Mouse (Mus musculus) lung, postnatal 0 days (tissue): ENCODE data around the gene Cirbp.

Source experiments
- CTCF ChIP-seq: IDR thresholded peaks from 2 replicates; pipeline ENCODE4 v1.5.1; 2016; ENCODE audit warnings: antibody characterized with exemption, mild to moderate bottlenecking
- EP300 ChIP-seq: IDR thresholded peaks from 2 replicates; pipeline ENCODE4 v1.6.1; 2016; ENCODE audit warnings: antibody characterized with exemption, mild to moderate bottlenecking, control low read depth

DNA sequence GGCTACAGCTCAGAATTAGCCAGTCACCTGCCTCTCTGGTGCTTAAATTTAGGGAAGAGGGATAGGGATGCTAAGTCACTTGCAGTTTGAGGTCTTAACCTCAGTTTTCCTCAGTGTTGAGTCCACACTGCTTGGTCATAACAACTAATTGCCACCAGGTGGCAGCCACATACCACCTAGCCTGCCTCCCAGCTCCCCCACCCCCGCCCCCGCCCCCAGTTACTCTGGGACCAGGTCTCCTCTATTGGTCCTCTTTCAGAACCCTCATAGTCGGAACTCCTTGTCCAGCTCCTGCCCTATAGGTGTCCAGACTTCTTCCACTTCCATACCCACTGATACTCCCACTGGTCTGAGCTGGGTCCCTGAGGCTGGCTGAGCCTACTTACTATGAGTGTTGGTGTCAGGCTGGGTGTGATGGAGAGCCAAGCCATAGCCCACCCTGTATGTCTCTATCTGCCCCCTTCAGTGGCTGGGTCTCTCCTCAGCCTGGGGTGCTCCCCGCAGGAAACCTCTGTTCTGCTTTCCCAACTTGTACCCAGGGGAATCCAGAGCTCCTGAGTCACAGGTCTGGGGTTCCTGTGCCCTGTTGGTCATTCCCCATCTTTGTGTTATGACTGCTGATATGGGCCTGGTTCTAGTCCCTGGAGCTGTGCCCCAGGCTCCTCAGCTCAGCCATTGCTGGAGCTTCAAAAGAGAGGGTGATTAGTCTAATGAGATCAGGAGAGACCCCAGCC lies 9.9 kb downstream of the Cirbp start:
- TF ChIP-seq CTCF (peak; percentile 74), EP300 (no peak)
